Mouse (Mus musculus): ENCODE data around the gene Peak1. TPM values are rescaled to one million over a fixed set of nuclear protein-coding genes. Genes with fewer than 3 reads are reported as not detected.

Gene Peak1
- polyA plus RNA-seq, 1 experiment from 2014 or later = 19.2 TPM

- H3K4me2 ChIP-seq (replicated peaks; ENCODE audit: low read depth, low read length) = no peak overlapping the region
- 83% methylated on average over 20 of the region's 20 CpGs for WGBS
- no peak for DNase-seq (ENCODE audit: low spot score)
- H3K9me3 ChIP-seq (ENCODE audit: low read length) = peaks cover 5% of the 10 kb centered on the region
- no peaks in the 10 kb centered on the region for H3K27me3 ChIP-seq (replicated peaks; ENCODE audit: insufficient read depth, low read length)
- no peak overlapping the region for H3K9ac ChIP-seq (replicated peaks; ENCODE audit: low read depth)
- TF ChIP-seq EP300 (IDR thresholded peaks at IDR 0.05) (no peak), CTCF (IDR thresholded peaks at IDR 0.05) (no peak)
- no peaks in the 10 kb centered on the region for H3K4me1 ChIP-seq (ENCODE audit: insufficient read depth, low read depth, low read length)
- no peaks in the 10 kb centered on the region; the same call in 1 of the 2 replicates for H3K36me3 ChIP-seq (ENCODE audit: insufficient read depth, low read length)
- H3K27ac ChIP-seq (ENCODE audit: low read length) = no peak overlapping the region
- no peak for ATAC-seq
- H3K4me3 ChIP-seq (ENCODE audit: low read depth, low read length) = no peak overlapping the region
These were observed 160.5 kb downstream of the Peak1 start for GRCm38 (mm10) chr9:56257227-56258000.

- Histone ChIP-seq H3K9me3 (ENCODE audit: low read length) (peaks cover 5% of the 10 kb centered on the region), H3K4me2 (replicated peaks; ENCODE audit: low read depth, low read length) (no peak overlapping the region), H3K4me1 (ENCODE audit: insufficient read depth, low read depth, low read length) (no peaks in the 10 kb centered on the region), H3K27me3 (replicated peaks; ENCODE audit: insufficient read depth, low read length) (no peaks in the 10 kb centered on the region), H3K27ac (ENCODE audit: low read length) (no peak overlapping the region), H3K4me3 (ENCODE audit: low read depth, low read length) (no peak overlapping the region), H3K36me3 (ENCODE audit: insufficient read depth, low read length) (no peaks in the 10 kb centered on the region; the same call in 1 of the 2 replicates), H3K9ac (replicated peaks; ENCODE audit: low read depth) (no peak overlapping the region)
- no peak for TF ChIP-seq EP300 (IDR thresholded peaks at IDR 0.05)
- TF ChIP-seq CTCF (IDR thresholded peaks at IDR 0.05) = no peak
- WGBS = 85% methylated on average over 6 of the region's 6 CpGs
- DNase-seq (ENCODE audit: low spot score) (no peak), ATAC-seq (no peak)
These were observed 162.0 kb downstream of the Peak1 start for GRCm38 (mm10) chr9:56255676-56256432.

GRCm38 (mm10) chr9:56244336-56244735 lies 173.5 kb downstream of the Peak1 start:
- Histone ChIP-seq H3K4me1 (ENCODE audit: insufficient read depth, low read depth, low read length) (no peaks in the 10 kb centered on the region), H3K27me3 (replicated peaks; ENCODE audit: insufficient read depth, low read length) (no peaks in the 10 kb centered on the region), H3K9ac (replicated peaks; ENCODE audit: low read depth) (no peak overlapping the region), H3K36me3 (ENCODE audit: insufficient read depth, low read length) (peaks cover 15% of the 10 kb centered on the region; the same call in 1 of the 2 replicates), H3K4me3 (ENCODE audit: low read depth, low read length) (no peak overlapping the region), H3K27ac (ENCODE audit: low read length) (no peak overlapping the region), H3K4me2 (replicated peaks; ENCODE audit: low read depth, low read length) (no peak overlapping the region), H3K9me3 (ENCODE audit: low read length) (no peaks in the 10 kb centered on the region)
- TF ChIP-seq EP300 (IDR thresholded peaks at IDR 0.05) (no peak), CTCF (IDR thresholded peaks at IDR 0.05) (no peak)
- no peak for DNase-seq (ENCODE audit: low spot score)
- WGBS = 63% methylated on average over 8 of the region's 8 CpGs
- ATAC-seq = no peak

- TF ChIP-seq CTCF (IDR thresholded peaks at IDR 0.05) (no peak), EP300 (IDR thresholded peaks at IDR 0.05) (no peak)
- Histone ChIP-seq H3K4me2 (replicated peaks; ENCODE audit: low read depth, low read length) (no peak overlapping the region), H3K27ac (ENCODE audit: low read length) (no peak overlapping the region), H3K4me3 (ENCODE audit: low read depth, low read length) (no peak overlapping the region), H3K27me3 (replicated peaks; ENCODE audit: insufficient read depth, low read length) (no peaks in the 10 kb centered on the region), H3K4me1 (ENCODE audit: insufficient read depth, low read depth, low read length) (no peaks in the 10 kb centered on the region), H3K9me3 (ENCODE audit: low read length) (no peaks in the 10 kb centered on the region), H3K9ac (replicated peaks; ENCODE audit: low read depth) (no peak overlapping the region), H3K36me3 (ENCODE audit: insufficient read depth, low read length) (peaks cover 15% of the 10 kb centered on the region; the same call in 1 of the 2 replicates)
- DNase-seq (ENCODE audit: low spot score) = no peak
- no peak for ATAC-seq
- WGBS = 59% methylated on average over 7 of the region's 7 CpGs
These were observed 174.0 kb downstream of the Peak1 start for GRCm38 (mm10) chr9:56243885-56244284.

GRCm38 (mm10) chr9:56242686-56243085 lies 175.2 kb downstream of the Peak1 start:
- 42% methylated on average over 3 of the region's 3 CpGs for WGBS
- Histone ChIP-seq H3K27me3 (replicated peaks; ENCODE audit: insufficient read depth, low read length) (no peaks in the 10 kb centered on the region), H3K4me2 (replicated peaks; ENCODE audit: low read depth, low read length) (no peak overlapping the region), H3K9me3 (ENCODE audit: low read length) (no peaks in the 10 kb centered on the region), H3K9ac (replicated peaks; ENCODE audit: low read depth) (no peak overlapping the region), H3K36me3 (ENCODE audit: insufficient read depth, low read length) (peaks cover 15% of the 10 kb centered on the region; the same call in 1 of the 2 replicates), H3K4me1 (ENCODE audit: insufficient read depth, low read depth, low read length) (no peaks in the 10 kb centered on the region), H3K27ac (ENCODE audit: low read length) (no peak overlapping the region), H3K4me3 (ENCODE audit: low read depth, low read length) (no peak overlapping the region)
- TF ChIP-seq EP300 (IDR thresholded peaks at IDR 0.05) (no peak), CTCF (IDR thresholded peaks at IDR 0.05) (no peak)
- ATAC-seq = no peak
- DNase-seq (ENCODE audit: low spot score) = no peak

- H3K27ac ChIP-seq (ENCODE audit: low read length) = no peak overlapping the region
- H3K36me3 ChIP-seq (ENCODE audit: insufficient read depth, low read length) = peaks cover 15% of the 10 kb centered on the region; the same call in 1 of the 2 replicates
- H3K4me2 ChIP-seq (replicated peaks; ENCODE audit: low read depth, low read length) = no peak overlapping the region
- H3K27me3 ChIP-seq (replicated peaks; ENCODE audit: insufficient read depth, low read length) = no peaks in the 10 kb centered on the region
- DNase-seq (ENCODE audit: low spot score) (no peak), ATAC-seq (no peak)
- 91% methylated on average over 5 of the region's 5 CpGs for WGBS
- H3K4me3 ChIP-seq (ENCODE audit: low read depth, low read length) = no peak overlapping the region
- TF ChIP-seq EP300 (IDR thresholded peaks at IDR 0.05) (no peak), CTCF (IDR thresholded peaks at IDR 0.05) (no peak)
- H3K4me1 ChIP-seq (ENCODE audit: insufficient read depth, low read depth, low read length) = no peaks in the 10 kb centered on the region
- no peaks in the 10 kb centered on the region for H3K9me3 ChIP-seq (ENCODE audit: low read length)
- no peak overlapping the region for H3K9ac ChIP-seq (replicated peaks; ENCODE audit: low read depth)
These were observed 176.8 kb downstream of the Peak1 start for GRCm38 (mm10) chr9:56241076-56241475.

Data from lung, postnatal 0 days (tissue).